Mouse (Mus musculus) neural tube, postnatal 0 days (tissue): ENCODE data around the gene Mta1. TPM values are rescaled to one million over a fixed set of nuclear protein-coding genes. Genes with fewer than 3 reads are reported as not detected.

ENCODE experiments used
- microRNA-seq: library from miRNA; unstranded; fragments of <30 nt; microRNA quantifications from one replicate; pipeline ENCODE4, GENCODE M21; 2016
- polyA plus RNA-seq: library from polyadenylated mRNA; unstranded; fragments of >200 nt; fragmentation: Nextera tagmentation; extraction: Ambion mirVana; gene quantifications from 2 replicates; pipeline ENCODE4 v1.2.1, GENCODE M21; 2015

The Mta1 gene
- polyA plus RNA-seq, result 13.3 and 17.7 TPM in 2 replicates

GRCm38 (mm10) chr12:113097749-113098281, at the start of gene Mta1:
Gene Mta1 (plus strand): TSS chr12:113098278.

DNA sequence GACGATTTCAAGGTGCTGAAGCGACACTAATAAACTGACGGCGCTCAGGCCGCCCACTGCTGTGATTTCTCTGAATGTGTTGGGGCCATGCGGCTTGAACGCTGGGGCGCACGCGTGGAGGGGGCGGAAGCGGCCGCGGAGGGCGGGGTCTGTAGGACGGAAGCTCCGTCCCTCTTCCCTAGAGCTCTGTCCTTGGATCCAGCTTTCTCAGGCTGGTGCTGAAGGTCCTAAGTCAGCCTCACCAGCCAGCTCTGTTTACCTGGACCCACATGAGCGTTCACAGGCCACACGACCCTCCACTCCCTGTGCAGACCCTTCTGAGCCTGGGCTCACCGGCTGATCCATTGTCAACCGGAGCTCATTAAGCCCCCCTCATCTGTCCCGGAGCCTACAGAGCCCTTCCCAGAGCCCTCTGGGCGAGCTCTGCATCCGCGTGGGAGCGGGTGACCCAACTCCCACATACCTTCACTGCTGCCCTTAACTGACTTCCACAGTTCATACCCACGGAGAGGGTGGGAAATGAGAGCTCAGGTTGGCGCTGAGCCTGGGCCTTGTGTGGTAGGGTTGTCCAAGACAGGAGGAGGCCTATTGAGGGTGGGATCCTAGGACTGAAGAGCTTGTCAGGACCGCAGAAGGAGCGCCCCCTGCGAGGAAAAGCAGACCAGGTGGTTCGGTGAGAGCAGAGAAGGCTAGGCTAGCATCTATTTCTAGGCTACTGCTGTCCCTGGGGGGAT, 23.6 kb upstream of the Mta1 start, which contains the start of gene Tex22:
Gene Tex22 (plus strand): TSS at position 174 of the 734 bp plus-strand sequence.

DNA sequence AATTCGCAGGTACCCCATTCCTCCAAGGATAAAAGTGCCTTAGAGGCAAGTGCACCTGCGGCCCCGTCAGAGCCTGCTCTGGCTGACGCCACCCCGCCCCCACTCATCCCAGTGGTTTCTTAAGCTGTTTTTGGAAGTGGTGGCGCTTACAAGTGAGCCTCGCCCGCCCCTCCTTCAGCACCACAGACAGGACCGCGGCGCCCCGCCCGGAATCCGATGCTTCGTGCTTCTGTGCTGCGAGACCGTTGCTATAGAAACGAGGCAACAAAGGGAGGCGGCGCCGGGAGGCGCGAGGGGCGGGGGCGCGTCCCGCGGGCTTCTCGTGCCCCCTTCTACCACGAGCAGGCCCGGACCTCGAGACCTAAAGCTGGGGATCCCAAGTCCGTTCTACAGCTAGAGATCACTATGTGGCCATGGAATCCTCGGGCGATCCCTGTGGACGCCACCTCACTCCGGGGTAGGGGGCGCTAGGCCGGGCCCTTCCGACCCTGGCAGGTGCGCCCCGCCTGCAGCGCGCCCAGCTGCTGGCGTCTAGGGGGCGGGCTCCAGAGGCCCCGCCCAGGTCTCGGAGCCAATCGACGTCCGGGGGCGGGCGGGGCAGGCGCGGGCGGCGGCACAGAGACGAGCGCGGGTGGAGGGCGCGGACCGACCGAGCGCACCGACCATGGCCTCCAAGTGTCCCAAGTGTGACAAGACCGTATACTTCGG, 42.0 kb downstream of the Mta1 start, which contains the start of gene Crip2:
Gene Crip2 (plus strand): TSS at position 329 of the 708 bp plus-strand sequence.

DNA sequence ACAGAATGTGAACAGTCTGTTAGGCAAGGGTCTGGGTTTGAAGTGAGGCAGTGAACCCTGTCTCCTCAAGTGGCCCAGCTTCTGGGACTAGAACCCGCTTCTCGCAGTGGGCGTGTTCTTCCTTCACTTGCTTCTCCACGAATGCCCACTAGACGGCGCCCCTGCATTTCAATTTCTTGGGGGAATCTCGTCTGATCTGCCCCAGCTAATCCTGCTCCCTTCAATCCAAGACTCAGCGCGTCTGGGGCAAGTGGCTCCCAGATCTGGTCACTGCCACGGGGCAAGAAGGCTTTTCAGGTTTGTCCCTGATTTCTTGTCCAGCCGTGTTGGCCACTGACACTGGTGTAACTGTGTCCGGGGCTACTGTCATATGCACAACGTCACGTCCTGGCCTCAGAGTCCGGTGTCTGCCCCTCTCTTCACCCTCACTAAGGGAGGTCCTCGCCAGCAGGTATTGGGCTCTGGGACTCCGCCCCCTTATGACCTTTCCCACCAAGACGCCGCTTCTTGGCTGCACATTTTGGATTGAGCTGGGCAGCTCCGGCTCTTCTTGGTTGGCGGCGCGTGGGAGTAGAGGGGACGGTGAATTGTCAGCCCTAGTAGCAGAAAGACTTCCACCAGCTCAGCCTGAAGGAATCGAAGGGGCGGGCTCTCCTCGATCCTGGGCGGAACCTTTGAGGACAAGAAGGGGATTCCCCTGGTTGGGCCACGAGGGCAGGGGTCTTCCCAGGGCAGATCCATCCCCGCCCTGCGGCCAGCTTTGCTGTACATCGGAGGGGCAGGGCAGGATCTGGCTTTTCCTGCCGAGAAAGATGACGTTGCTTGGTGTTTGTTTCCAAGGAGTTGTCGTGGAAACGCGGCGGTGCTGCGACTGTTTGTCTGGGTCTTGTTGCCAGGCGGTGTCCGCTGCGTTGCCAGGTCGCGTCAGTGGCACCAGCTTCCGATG, 48.3 kb downstream of the Mta1 start, which contains the start of gene Crip1:
Gene Crip1 (plus strand): TSS at position 205 of the 946 bp plus-strand sequence.

DNA sequence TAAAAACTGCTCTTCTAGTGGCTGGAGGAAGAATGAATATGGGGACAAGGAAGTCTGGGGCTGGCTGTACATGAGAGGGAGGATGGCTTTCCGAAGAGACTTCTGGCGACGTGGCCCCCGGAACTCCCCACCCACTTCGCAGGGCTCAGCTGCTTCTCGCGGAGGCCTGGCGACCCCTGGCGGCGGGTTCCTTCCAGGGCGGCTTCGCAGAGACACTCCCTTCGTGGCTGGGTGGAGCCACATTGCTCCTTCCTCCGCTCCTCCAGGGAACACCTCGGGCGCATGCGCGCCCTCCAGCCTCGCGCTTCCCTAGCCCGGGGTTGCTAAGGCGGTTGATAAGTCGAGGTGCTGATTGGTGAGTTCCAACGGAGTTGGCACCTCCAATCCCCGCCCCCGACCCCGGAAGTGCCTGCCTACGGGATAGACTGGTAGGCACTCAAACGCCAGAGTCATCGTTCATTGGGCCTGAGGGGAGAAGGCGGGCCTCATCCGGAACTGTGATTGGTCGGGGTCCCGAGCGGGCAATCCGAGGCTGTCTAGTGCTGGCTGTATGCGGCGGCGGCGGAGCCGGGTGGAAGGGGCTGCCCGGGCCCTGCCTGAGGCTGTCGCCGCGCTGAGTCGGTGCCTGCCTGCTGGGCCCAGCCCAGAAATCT, 57.9 kb downstream of the Mta1 start, which contains the start of gene Tedc1:
Gene Tedc1 (plus strand): TSS at position 535 of the 653 bp plus-strand sequence.

GRCm38 (mm10) chr12:113185442-113186291, 87.6 kb downstream of the Mta1 start, which contains the start of gene Tmem121:
Gene Tmem121 (plus strand): TSS chr12:113185930.

Small RNA genes lying within 50 kb of the gene (microRNA-seq; reads per million reads assigned to microRNA genes)
- not detected for gene Gm44471

Other genes with a start within 250 kb of the Mta1 start
- 0.08 TPM in 1 of 2 replicates, not detected in the other for gene Gpr132, start 230.1 kb upstream of the Mta1 start, polyA plus RNA-seq
- 10.5 and 15.9 TPM in 2 replicates for gene Jag2, start 168.5 kb upstream of the Mta1 start, polyA plus RNA-seq
- 48.1 and 51.4 TPM in 2 replicates for gene Nudt14, start 156.2 kb upstream of the Mta1 start, polyA plus RNA-seq
- 50.3 and 59.9 TPM in 2 replicates for gene Btbd6, start 121.8 kb upstream of the Mta1 start, polyA plus RNA-seq
- gene Brf1, start 97.6 kb upstream of the Mta1 start, polyA plus RNA-seq, result 38.4 and 38.6 TPM in 2 replicates
- 23.2 and 23.9 TPM in 2 replicates for gene Pacs2, start 83.8 kb upstream of the Mta1 start, polyA plus RNA-seq
- not detected in 2 replicates for gene Tex22, start 23.8 kb upstream of the Mta1 start, polyA plus RNA-seq
- 232 and 243 TPM in 2 replicates for gene Crip2, start 42.0 kb downstream of the Mta1 start, polyA plus RNA-seq
- 60.2 and 88.4 TPM in 2 replicates for gene Crip1, start 48.0 kb downstream of the Mta1 start, polyA plus RNA-seq
- 12.3 and 12.4 TPM in 2 replicates for gene Tedc1, start 58.1 kb downstream of the Mta1 start, polyA plus RNA-seq
- 58.9 and 65.6 TPM in 2 replicates for gene Tmem121, start 87.7 kb downstream of the Mta1 start, polyA plus RNA-seq